ENCODE assay signal across 11 mouse cellular contexts in the genomic region with DNA sequence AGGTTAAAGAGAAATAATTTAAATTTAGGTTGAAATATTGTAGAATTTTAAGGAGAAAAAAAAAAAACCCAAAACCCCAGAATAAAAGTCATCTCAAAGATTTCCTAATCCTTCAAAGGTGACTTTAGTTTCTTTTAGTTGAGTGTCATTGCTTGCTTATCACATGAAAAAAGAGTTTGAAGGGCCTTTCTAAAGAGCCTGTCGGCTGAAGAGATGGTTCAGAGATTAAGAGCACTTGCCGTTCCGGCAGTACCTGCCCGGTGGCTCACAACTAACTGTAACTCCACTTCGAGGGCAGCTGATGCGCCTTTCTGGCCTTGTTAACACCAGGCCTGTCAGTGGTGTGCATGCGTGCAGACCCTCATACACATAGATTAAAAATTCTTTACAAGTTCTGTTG. TPM values are rescaled to one million over a fixed set of nuclear protein-coding genes. Genes with fewer than 3 reads are reported as not detected.
DNase-seq lines count a peak whose midpoint lies in the region; ATAC-seq lines count a peak whose summit lies in the region.
"Had no signal": no experiment of that assay in that cellular context is flagged by ENCODE, and none has a peak within 500 bp of the region (broad histone marks: within the 10 kb centered on the region; RNA-seq: fewer than 3 reads in every experiment).

No protein-coding gene starts in this region.

- no peak overlapping the region for H3K9ac ChIP-seq in forebrain, embryonic 15.5 days (replicated peaks)
- no peak overlapping the region for H3K9ac ChIP-seq in intestine, embryonic 16.5 days (ENCODE audit: low read depth, low read length)
- H3K9ac ChIP-seq in intestine, embryonic 15.5 days: no peak overlapping the region
- H3K9ac ChIP-seq in neural tube, embryonic 13.5 days: no peak overlapping the region

- peak overlapping the region; percentile 12 for H3K27ac ChIP-seq in forebrain, embryonic 15.5 days (replicated peaks)
- no peak overlapping the region for H3K27ac ChIP-seq in forebrain, embryonic 10.5 days
- H3K27ac ChIP-seq in intestine, embryonic 16.5 days (ENCODE audit: low read length): peak overlapping the region; percentile 15; the same call in 1 of the 2 replicates
- H3K27ac ChIP-seq in intestine, embryonic 15.5 days: no peak overlapping the region
- 0 out of 2 replicates have a peak overlapping the region, but pooled peaks have one; percentile 33 for H3K27ac ChIP-seq in neural tube, embryonic 13.5 days (replicated peaks)

- ATAC-seq in forebrain, embryonic 15.5 days (replicated peaks): no peak
- no peak for ATAC-seq in intestine, embryonic 16.5 days
- no peak for ATAC-seq in intestine, embryonic 15.5 days
- ATAC-seq in neural tube, embryonic 13.5 days (ENCODE audit: low read depth): no peak
- ATAC-seq: hindbrain, embryonic 16.5 days had no signal

- no peaks in the 10 kb centered on the region for H3K9me3 ChIP-seq in forebrain, embryonic 15.5 days
- no peaks in the 10 kb centered on the region for H3K9me3 ChIP-seq in forebrain, embryonic 10.5 days
- H3K9me3 ChIP-seq in intestine, embryonic 16.5 days (ENCODE audit: control insufficient read depth, low read length): no peaks in the 10 kb centered on the region
- H3K9me3 ChIP-seq in intestine, embryonic 15.5 days: no peaks in the 10 kb centered on the region
- no peaks in the 10 kb centered on the region for H3K9me3 ChIP-seq in neural tube, embryonic 13.5 days

- no peaks in the 10 kb centered on the region for H3K27me3 ChIP-seq in forebrain, embryonic 15.5 days
- no peaks in the 10 kb centered on the region for H3K27me3 ChIP-seq in forebrain, embryonic 10.5 days (ENCODE audit: poor library complexity, severe bottlenecking)
- H3K27me3 ChIP-seq in intestine, embryonic 16.5 days (replicated peaks; ENCODE audit: control insufficient read depth, insufficient read depth, low read length): no peaks in the 10 kb centered on the region
- no peaks in the 10 kb centered on the region for H3K27me3 ChIP-seq in intestine, embryonic 15.5 days (replicated peaks)
- H3K27me3 ChIP-seq in neural tube, embryonic 13.5 days: no peaks in the 10 kb centered on the region

- H3K4me1 ChIP-seq in forebrain, embryonic 15.5 days: peaks cover 36% of the 10 kb centered on the region
- H3K4me1 ChIP-seq in forebrain, embryonic 10.5 days: peaks cover 21% of the 10 kb centered on the region
- H3K4me1 ChIP-seq in intestine, embryonic 16.5 days (ENCODE audit: control insufficient read depth, insufficient read depth, low read length): peaks cover 12% of the 10 kb centered on the region
- no peaks in the 10 kb centered on the region; the same call in 1 of the 2 replicates for H3K4me1 ChIP-seq in intestine, embryonic 15.5 days (replicated peaks)
- H3K4me1 ChIP-seq in neural tube, embryonic 13.5 days (replicated peaks): peaks cover 37% of the 10 kb centered on the region

- H3K4me2 ChIP-seq in forebrain, embryonic 15.5 days (replicated peaks): no peak overlapping the region
- H3K4me2 ChIP-seq in intestine, embryonic 16.5 days (ENCODE audit: low read depth, low read length): no peak overlapping the region
- H3K4me2 ChIP-seq in intestine, embryonic 15.5 days (replicated peaks): no peak overlapping the region
- no peak overlapping the region for H3K4me2 ChIP-seq in neural tube, embryonic 13.5 days
- H3K4me2 ChIP-seq: midbrain, embryonic 11.5 days had no signal

- H3K4me3 ChIP-seq in forebrain, embryonic 15.5 days: no peak overlapping the region
- no peak overlapping the region for H3K4me3 ChIP-seq in forebrain, embryonic 10.5 days
- no peak overlapping the region for H3K4me3 ChIP-seq in intestine, embryonic 16.5 days (ENCODE audit: low read length)
- H3K4me3 ChIP-seq in intestine, embryonic 15.5 days (replicated peaks): no peak overlapping the region
- H3K4me3 ChIP-seq in neural tube, embryonic 13.5 days: no peak overlapping the region

- H3K36me3 ChIP-seq in forebrain, embryonic 15.5 days: no peaks in the 10 kb centered on the region
- no peaks in the 10 kb centered on the region for H3K36me3 ChIP-seq in forebrain, embryonic 10.5 days (replicated peaks)
- no peaks in the 10 kb centered on the region for H3K36me3 ChIP-seq in intestine, embryonic 16.5 days (ENCODE audit: control insufficient read depth, insufficient read depth, low read length)
- no peaks in the 10 kb centered on the region for H3K36me3 ChIP-seq in intestine, embryonic 15.5 days
- no peaks in the 10 kb centered on the region for H3K36me3 ChIP-seq in neural tube, embryonic 13.5 days

- DNase-seq in forebrain, embryonic 10.5 days (ENCODE audit: extremely low spot score, low spot score): no peak
- DNase-seq in neural tube, embryonic 10.5 days (ENCODE audit: extremely low spot score, low spot score): no peak
- no peak for DNase-seq in thymus, postnatal 25 days
- DNase-seq in gastrocnemius, adult 18-20 months (ENCODE audit: low spot score): no peak
- DNase-seq: thymus, postnatal 4 days had no signal

- 49% methylated on average over 7 of the region's 7 CpGs for WGBS in forebrain, embryonic 15.5 days
- WGBS in forebrain, embryonic 10.5 days: 89% methylated on average over 7 of the region's 7 CpGs
- 58% methylated on average over 7 of the region's 7 CpGs for WGBS in intestine, embryonic 16.5 days
- 69% methylated on average over 7 of the region's 7 CpGs for WGBS in intestine, embryonic 15.5 days
- 91% methylated on average over 7 of the region's 7 CpGs for WGBS in neural tube, embryonic 13.5 days

RNA-seq across cellular contexts. Expression of a gene that starts 41.2 kb away (rescaled TPM):
- 32.3 and 32.8 TPM in 2 replicates for polyA plus RNA-seq in forebrain, embryonic 15.5 days (2015; fragmentation: Nextera tagmentation; extraction: Ambion mirVana)
- polyA plus RNA-seq in forebrain, embryonic 10.5 days (2016; fragmentation: Nextera tagmentation; extraction: Ambion mirVana): 18.1 and 18.2 TPM in 2 replicates
- polyA plus RNA-seq in intestine, embryonic 16.5 days (2015; fragmentation: Nextera tagmentation; extraction: Ambion mirVana): 11.0 and 12.1 TPM in 2 replicates
- polyA plus RNA-seq in intestine, embryonic 15.5 days (2015; fragmentation: Nextera tagmentation; extraction: Ambion mirVana): 11.4 and 11.7 TPM in 2 replicates
- polyA plus RNA-seq in neural tube, embryonic 13.5 days (2015; fragmentation: Nextera tagmentation; extraction: Ambion mirVana): 19.8 and 22.3 TPM in 2 replicates
- total RNA-seq in gastrocnemius, adult 18-20 months (2021): 1 to 10 TPM; 1.0 to 2.8 TPM

Comparison
In these comparisons a context has a peak if more than half of its experiments do, and no peak if none do; other contexts are left out.
1. H3K27ac ChIP-seq: peak in forebrain, embryonic 15.5 days (single experiment), intestine, embryonic 16.5 days (single experiment) and neural tube, embryonic 13.5 days (single experiment); none in forebrain, embryonic 10.5 days (single experiment) and intestine, embryonic 15.5 days (single experiment).